Mouse (Mus musculus) urinary bladder, postnatal 10 days (tissue): ENCODE results near the gene Cpeb2.

Experiments used
- DNase-seq: peaks from one replicate; pipeline ENCODE4 v3.0.0; 2022; ENCODE audit warnings: low spot score

Cpeb2 gene

DNA sequence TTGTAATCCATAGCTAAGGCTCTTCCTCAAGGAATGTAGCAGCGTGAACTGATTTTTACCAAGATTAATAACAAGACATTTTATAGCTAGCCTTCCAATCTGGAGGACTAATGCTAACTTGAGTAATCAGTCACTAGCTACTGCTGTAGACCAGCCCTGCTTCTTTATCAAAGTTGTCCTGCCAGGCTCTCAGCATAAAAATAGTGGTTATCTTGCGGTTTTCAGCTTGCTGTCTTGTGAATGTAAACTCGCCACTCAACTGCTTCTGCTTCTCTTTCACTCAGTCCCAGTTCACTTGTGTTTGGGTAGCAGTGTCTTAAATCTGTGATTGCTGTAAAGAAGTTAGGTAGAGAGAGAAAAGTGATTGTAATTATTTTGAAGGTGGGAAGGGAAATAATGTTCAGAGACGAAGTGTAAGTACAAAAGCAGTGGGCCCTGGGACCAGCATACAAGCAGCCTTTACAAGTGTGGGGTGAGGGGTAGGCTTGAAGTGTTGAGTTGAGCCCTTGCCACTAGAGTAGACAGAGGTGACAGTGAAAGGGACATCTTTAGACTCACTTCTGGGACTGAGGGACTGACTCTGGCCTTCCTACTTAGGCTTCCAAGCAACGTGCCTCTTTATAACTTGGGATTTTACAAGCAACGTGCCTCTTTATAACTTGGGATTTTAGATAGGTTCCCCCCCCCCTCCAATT lies 6.3 kb downstream of the Cpeb2 start:
- no peak for DNase-seq

DNA sequence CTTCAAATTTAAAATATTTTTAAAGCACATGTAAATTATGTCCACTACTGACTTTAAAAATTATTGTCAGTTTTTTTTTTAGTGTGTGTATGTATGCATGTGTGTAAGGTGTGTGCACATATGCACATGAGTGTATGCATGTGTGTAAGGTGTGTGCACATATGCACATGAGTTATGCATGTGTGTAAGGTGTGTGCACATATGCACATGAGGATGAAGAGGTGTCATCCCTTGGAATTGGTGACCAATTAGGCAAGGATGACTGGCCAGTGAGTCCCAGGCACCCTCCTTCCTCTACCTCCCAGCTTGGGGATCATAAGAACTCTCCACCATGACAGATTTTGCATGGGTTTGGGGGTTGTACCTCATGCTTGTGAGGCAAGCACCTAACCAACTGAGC lies 7.8 kb downstream of the Cpeb2 start:
- DNase-seq, result no peak

DNA sequence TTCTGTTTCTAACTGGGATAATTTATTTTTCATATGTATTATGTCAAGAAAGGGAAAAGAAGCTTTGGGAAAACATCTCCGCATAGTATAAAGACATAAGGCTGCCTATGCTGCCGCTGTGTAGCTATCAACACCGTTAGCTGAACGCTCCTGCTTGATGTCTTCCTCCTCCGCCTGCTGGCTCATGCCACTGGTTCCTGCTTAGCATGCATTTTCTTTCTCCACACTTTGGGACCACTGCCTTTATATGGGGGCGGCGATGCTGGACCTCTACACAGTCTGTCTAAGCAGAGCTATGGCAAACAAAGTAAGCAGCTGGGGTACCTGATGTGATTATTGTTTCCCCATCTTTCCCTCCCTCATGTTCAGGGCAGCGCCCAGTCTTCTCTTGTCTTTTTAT lies 13.3 kb downstream of the Cpeb2 start:
- no peak for DNase-seq

DNA sequence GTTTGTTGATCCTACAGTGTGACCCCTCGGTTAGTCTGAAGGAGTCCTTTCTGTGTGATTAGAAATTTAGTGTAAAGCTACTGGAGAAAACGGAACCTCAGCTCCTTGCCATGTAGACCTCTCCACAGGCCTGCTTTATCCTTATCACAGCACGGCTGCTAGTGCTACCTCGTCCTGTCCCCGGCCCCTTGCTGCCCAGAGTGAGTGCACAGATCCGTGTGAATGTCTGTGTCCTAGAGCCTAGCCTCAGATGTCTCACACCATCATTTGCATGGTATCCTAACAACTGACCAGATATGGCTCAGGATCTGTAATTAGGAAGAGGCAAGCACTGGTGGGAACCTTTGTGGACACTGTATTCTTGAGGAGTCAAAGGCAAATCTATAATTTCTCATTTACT lies 14.0 kb downstream of the Cpeb2 start:
- no peak for DNase-seq

DNA sequence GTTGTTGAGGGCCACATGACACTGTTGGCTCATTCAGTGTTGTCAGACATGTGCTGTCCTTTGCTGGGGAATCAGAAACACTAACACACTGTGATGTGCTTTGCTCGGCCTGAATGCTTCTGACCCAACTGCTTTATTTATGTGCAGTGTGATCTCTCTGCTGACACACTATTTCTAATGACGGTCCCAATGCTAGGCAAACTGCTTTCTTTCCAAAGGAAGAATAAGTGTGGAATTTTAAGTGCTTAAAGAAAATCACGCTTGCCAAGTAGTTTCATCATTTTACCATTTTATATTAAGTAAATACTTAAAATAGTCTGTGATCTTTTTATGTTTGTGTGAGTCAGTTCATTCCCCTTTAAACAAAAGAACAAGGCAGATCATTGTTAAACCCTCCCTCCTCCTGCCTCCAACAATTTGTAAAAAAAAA lies 15.0 kb downstream of the Cpeb2 start:
- no peak for DNase-seq

DNA sequence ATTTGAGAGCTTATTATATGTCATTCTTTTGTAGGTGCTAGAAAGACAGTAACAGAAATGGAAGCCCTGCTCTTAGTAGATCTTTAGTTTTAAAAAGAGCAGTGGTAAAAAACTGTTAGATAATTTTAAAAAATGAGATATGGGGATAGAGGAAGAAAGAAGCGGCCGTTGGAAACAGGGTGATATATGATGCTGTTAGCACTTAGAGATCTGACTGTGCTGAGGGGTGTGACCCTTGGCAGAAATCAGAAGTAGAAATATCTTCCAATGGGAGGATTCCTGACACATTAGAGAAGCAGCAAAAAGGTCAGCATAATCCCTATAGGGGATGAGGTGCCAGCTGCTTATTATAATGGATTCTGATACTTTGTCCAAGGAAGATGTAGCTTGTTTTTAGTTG lies 24.5 kb downstream of the Cpeb2 start:
- DNase-seq, result no peak

DNA sequence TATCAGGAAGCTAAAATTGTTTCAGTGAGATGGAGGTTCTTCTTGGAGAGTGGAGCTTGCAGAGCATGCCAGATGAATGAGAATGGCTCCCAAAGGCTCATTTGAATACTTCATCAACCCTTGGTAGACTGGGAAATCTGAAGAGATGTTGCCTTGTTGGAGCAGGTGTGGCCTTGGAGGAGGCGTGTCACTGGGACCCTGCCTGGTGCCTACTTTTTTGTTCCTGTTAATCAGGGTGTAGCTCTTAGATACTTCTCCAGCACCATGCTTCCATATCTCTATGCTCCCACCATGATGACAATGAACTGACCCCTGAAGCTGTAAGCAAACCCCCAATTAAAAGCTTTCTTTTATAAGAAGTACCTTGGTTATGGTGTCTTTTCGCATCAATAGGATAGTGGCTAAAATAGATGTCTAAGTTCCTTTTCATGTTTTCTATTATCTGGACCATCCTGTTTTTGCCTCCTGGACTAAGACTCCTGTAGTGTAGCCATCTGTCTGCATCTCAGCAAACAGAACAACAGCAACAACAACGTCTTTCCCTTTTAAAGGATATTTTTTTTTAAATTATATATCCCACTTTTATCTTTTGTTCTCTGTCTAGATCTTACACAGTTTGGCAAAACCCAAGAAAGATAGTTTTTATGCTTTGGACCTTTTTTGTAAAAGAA lies 25.6 kb downstream of the Cpeb2 start:
- no peak for DNase-seq

DNA sequence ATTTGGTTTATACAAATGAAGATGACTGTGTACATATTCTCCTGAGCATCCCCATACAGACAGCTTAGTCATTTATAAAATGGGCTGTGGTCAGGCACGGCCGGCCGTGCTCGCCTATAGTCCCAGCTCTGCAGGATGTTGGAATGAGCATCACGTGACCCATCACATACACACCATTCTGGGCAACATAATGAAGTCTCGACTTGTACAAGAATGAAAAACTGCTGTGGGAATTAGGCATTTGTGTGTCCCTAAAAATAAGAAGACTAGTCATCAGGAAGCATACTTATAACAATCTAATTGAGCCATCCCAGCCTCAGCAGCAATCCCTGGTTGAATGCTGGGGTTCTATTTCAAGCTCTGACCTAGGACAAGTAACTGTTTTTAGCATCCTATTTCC lies 28.8 kb downstream of the Cpeb2 start:
- no peak for DNase-seq

DNA sequence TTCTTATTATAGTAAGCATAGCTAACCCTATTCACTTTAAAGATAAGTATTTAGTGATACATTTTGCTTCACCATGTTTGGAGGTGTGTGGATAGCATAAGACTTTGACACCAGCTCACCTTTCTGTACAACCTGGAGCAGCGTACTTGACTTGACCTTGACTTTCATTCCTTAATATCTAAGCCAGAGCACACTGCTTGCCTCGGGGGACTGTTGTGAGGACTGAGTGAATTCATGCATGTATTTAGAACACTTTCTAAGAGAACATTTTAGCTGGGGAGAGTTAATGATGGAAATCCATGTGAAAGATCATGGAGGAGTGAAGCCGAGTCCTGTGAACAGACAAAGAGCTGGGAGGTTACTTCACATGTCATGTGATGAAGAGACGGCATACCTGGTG lies 31.0 kb downstream of the Cpeb2 start:
- DNase-seq, result no peak

DNA sequence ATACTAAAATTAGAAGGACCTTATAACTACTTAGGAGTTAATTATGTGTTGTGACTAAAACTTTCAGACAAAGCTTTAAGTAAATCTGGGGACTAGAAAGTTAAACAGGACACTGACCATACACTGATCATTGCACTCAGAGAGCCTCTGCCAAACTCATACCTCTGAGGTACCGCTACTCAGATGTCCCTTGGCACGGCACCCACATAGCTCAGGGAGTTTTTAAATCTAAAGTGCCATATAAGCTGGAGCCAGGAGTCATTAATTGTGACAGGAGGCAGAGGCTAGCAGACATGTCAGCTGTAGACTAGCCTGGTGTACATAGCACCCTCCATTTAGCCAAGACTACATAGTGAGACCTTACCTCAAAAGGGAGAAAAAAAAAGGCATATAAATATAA lies 31.7 kb downstream of the Cpeb2 start:
- DNase-seq, result no peak

DNA sequence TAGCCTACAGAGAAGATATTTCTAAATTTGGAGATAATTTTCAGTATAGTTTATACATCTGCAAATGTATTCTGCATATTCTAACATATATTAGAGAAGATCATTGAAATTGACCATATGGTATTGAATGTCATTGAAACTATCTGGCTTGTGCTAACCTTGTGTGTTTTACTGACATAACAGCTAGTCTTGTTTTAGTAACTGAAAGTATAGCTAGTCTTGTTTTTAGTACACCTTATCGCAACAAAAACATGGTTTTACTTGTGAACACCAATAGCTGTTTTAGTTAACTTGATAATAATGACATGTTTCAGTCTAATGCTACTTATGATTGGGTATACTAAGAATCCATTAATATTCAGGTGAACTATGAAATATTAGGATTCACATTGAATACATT lies 45.0 kb downstream of the Cpeb2 start:
- no peak for DNase-seq

DNA sequence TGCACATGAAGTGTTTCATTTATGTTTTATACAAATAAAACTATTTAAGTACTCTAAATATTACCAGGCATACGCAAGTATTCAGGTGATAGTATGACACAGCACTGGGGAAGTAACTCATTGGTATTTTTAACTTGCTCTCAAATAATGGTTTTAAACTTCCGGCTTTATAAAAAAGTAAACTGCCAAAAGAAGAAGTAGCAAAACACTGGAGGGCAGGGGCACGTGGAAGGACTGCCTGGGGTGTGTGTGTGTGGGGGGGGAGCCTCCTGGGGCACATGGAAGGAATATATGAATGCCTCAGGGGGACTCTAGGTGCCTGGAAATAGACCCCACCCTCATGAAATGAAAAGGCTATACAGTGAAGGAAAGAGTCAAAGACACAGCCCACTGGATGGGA lies 46.8 kb downstream of the Cpeb2 start:
- no peak for DNase-seq

DNA sequence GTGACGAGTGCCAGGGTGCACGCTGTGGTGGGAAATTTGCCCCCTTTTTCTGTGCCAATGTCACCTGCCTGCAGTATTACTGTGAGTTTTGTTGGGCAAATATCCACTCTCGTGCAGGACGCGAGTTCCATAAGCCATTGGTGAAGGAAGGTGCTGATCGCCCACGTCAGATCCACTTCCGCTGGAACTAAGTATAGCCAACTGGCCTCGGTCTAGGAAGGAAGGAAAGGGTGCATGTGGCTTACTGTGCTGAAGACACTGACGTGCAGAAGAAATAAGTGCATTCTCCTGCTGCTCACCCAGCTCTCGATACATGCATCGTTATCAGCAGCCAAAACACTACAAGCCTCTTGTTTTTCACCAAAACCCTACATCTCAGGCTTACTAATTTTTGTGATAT lies 52.8 kb downstream of the Cpeb2 start:
- DNase-seq, result no peak

DNA sequence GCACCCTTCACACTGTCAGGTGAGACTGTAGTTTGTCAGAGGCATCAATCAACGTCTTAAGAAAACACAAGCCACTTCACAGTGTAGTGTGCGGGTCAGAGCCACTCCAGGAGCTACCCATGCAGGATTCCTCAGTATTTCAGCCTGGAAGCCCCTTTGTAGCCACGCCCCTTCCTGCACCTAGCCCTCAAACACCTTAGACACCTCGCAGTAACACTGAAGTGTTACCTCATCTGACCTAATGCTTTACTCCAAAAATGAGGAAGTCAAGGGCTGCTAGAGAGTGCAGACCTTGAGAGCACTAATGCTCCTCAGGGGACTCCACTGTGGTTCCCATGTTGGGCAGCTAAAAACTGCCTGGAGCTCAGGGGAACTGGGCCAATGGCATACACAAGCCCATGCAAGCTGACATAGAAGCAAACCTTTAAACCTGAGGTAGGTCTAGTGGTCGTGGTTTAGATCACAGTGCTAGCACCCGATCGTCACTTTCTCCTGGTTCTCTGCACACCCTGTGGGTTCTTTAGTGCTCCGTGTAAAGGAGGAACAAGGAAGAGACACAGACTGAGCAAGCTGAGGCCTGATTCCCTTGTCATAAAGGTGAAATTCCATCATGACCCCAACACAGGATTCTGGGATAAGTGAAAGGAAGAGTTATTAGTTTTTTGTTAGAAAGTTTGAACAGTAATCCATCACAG lies 56.9 kb downstream of the Cpeb2 start:
- DNase-seq, result no peak

DNA sequence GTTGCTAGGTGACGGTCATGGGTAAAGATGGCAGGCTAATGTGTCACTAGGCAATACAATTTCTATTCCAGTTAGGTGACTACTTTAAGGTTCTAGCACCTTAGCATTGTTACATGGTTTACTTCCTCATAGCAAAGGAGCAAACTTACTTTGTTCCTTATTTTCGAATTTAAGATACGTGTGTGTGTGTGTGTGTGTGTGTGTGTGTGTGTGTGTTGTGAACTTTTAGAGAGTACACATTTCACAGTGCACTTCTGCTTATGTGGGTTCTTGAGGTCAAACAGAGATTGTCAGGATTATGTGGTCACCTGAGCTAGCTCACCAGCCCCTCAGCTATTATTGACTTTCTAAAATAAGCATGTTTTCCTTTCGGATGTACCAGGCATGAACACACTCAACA lies 60.2 kb downstream of the Cpeb2 start:
- DNase-seq, result no peak

DNA sequence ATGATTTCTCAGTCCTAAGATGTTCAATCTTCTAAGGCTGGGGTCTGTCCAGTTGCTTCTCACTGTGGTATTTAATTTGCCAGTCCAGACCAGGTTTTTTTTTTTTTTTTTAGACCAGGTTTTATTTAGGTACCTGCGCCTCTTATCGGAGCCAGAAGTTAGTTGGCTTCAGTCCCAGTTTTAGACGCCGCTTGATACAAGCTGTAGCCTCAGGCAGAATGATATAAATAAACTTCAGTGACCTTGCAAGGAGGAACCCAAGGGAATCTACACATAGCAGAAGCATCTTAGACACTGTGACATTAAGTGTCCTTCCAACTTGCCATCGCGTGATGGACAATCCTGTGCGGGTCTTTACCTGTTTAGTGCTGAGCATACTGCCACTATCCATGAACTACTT lies 64.5 kb downstream of the Cpeb2 start:
- no peak for DNase-seq

DNA sequence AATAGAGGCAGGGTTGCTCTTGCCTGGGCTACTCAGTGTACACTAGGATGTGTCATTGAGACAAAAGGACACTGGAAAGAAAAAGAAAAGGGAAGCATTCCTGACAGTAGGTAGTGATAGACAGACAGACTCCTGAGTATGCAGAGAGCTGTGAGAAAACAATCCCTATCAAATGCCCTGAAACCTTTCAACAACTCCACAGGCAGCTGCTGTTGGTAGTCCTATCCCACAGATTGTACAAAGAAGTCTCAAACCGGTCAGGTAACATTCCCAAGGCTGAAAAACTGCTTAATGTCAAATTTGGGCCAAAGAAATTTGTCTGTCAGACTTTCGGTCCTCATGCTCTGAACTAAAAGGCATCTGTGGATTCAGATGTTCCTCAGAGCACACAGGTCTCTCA lies 66.0 kb downstream of the Cpeb2 start:
- DNase-seq, result no peak

DNA sequence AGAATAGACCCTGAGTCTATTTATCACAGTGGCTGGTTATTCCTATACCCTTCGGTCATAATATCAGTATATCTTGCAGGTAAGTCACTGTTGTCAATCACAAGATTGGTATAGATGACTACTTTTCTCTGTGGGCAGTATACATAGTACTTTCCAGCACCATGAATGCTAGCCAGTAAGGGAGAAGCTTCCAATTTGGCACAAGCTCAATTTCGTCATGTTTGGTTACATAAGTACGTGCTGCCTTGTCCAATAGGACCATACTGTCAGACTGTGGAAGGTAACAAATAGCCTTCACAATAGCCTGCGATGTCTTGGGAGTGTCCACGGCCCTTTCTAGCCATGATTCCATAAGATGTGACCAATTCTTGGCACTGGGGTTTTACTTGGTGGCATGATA lies 67.1 kb downstream of the Cpeb2 start:
- DNase-seq, result no peak

DNA sequence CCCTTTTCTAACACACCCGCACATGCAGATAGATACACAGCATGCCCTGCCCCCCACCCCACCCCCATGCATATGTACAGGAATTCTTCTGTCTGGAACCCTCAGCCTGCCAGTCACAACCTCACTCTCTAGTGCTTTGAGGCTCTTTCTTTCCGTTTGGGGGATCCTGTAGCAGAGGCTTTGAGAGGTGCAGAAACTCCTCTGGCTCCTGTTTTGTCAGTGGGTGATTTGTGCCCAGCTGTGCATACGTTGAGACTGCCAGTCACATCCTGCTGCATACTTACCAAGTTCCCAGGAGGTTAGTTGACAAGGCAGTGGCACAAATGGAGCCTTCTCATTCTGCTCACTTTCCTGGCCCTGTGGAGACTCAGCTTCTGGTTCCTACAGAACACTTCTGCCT lies 68.0 kb downstream of the Cpeb2 start:
- no peak for DNase-seq

DNA sequence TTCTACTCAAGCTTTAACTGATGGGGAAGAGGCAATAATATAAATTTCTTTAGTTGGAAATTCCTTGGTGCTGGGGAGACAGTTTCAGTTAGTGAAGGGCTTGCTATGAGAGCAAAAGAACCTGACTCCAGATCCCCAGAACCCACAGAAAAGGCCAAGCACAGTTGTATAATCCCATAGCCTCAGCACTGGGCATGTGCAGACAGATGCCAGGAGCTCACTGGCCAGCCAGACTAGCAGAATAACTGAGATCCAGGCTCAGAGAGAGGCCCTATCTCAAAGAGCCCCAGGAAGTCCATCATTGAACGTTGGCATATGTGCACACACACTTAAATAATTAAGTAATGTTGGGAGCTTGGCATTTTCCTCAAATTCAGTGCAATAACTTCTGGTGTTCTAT lies 70.5 kb downstream of the Cpeb2 start:
- DNase-seq, result no peak

DNA sequence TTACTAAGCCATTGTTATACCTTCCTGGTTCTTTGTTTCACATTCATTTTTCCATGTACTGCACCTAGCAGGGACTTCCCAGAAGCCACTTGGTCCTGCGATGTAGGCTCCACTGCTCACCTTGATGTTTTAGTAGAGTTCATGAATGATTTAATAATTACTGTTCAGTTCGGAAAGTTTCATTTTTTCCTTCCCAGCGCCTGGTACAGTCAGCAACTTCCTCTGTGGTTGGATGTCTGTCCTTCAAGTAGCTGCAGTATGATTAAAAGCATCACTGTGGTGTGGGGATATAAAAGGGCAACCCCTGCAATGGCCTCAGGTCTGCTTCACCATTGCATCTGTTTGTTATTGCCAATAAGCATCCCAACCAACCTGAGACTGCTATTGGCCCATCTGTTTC lies 72.5 kb downstream of the Cpeb2 start:
- no peak for DNase-seq

DNA sequence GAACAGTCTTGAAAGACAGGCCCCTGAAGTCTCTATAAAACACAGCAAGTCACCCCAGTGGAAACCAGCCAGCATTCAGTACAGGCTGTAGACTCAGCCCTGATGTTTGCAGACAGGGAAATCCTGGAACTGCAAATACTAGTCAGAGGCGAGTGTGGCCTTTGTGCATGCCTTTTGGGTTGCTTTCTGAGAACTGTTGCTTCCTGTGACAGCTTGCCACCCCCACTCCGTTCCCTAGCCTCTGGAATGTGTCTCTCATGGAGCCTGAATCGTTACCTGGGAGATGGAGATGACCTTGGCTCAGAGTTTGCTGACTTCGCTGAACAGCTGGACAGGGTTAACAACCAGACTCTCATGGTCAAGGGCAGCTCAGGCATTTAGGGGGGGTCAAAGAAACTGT lies 77.0 kb downstream of the Cpeb2 start:
- no peak for DNase-seq

DNA sequence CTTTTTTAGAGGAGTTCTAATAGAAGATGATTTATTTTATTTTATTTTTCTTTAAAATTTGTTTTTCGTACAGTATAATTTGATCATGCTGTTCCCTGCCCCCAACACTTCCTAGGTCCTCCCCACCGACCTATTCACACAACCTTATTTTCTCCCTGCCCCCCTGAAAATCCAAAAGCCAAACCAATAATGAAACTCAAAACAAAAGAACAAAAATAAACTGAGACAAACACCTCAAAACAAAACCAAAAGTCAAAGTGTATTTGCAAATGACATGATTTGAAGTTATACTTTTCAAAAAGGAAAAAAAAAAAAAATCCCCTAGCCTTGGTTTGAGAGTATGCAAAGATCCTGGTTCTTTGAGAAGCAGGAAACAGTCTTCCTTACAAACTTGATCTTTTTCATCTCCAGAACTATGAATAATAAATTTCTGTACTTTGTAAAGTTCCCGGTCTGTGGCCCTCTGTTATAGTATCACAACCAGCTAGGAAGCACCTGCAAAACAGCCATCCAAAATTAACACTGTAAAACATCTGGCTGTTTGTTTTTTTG lies 91.4 kb downstream of the Cpeb2 start:
- DNase-seq, result no peak
